Mouse (Mus musculus): Measurements from ENCODE around the gene Hnrnph1. TPM values are rescaled to one million over a fixed set of nuclear protein-coding genes. Genes with fewer than 3 reads are reported as not detected.
"Not testable (repeated sequence)": the region's sequence is repeated elsewhere in the genome, so short reads cannot be mapped to it uniquely, and the experiment has no call there.

The Hnrnph1 gene
- 74.9 and 113 TPM in 2 replicates for polyA plus RNA-seq (2012; rRNA removed)

DNA sequence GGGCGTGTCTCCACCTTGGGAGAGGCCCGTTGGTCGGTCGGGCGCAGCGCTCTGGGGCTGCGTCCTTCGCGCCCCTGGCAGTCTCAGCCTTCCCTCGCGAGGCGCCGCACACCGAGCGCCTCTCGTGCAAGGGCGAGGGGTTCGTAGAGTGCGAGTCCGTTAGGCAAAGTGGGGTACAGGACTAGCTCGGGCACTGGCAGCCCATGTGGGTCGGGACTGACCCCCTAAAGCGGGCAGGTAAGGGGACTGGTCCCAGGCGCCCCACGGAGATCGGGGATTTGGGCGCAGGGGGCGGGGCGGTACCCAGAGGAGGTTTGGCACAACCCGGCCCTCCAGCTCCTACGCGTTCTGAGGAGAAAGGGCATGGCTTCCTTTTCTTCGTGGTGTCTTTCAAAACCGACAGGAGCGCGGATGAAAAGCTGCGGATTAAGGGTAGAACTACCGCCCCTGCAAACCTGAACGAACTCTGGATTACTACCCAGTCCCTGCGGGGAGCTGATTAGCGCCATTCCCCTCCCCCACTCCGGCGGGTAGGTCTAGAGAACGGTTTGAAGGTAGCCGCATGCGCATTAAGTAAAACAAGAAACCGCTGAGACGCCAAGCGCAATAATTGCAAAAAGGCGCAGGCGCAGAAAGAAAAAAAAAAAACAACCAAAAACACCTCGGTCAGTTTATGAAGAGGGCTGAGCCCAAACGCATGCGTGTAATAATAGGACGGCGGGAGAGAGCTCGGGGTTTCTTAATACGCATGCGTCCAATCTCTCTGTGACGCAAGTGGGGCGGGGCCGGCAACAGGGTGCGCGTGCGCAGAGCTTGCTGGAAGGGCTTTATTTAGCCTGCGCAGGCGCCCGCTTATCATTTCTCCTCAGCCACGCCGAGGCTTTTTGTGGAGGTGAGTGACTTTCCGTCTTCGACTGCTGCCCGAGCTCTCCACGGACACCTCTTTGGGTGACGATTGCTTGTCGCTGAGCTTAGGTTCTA is at the start of gene Hnrnph1:
Hnrnph1 (plus strand) TSS at position 80 of the 981 bp plus-strand sequence.
- peak; percentile 94 for DNase-seq (ENCODE audit: low read depth)

DNA sequence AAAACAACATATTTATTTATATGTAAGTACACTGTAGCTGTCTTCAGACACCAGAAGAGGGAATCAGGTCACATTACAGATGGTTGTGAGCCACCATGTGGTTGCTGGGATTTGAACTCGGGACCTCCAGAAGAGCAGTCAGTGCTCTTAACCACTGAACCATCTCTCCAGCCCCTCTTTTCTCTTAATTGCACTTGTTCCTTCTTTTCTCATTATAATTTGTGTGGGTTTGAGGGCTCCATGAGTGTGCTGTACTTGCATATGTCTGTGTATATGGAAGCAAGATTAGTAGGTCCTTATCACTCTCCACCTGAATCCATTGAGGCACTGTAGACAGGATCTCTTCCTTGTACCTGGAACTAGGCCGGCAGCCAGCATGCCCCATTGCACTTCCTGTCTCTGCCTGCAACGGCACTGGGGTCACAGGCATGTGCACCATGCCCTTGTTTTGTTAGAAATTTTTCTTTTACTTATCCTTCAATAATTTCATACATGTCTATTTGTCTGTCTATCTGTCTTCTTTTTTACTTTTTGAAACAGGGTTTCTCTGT is 48.6 kb upstream of the Hnrnph1 start:
- DNase-seq (ENCODE audit: low read depth): no peak

DNA sequence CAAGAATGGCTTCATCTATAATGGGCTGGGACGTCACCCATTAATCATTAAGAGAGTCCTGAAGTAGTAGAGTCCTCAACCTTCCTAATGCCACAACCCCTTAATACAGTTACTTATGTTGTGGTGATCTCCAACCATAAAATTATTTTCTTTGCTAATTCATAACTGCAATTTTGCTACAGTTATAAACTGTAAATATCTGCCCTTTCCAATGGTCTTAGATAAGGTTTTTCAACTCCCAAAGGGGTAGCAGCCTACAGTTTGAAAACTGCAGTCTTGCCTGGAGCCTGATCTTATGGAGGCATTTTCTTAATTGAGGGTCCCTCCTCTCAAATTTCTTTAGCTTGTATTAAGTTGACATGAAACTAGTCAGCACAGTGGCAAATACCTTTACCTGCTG is 47.4 kb upstream of the Hnrnph1 start:
- no peak for DNase-seq (ENCODE audit: low read depth)

DNA sequence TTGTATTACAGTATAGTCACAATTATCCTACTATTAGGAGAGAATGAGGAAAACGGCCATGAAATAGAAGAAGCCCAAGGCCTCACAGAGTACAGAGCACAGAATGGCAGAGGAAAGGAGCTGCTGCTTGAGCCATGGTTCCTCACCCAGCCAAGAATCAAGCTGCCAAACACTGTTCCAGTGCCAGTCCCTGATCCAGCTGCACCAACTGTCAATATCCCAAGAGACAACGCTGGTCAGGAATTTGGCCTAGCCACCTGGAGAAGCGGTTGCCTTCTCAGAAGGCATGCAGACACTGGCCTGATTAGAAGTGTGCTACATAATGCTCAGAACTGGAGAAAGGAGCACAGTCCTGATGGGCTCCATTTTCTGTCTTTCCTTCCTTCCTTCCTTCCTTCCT is 43.6 kb upstream of the Hnrnph1 start:
- no peak for DNase-seq (ENCODE audit: low read depth)

DNA sequence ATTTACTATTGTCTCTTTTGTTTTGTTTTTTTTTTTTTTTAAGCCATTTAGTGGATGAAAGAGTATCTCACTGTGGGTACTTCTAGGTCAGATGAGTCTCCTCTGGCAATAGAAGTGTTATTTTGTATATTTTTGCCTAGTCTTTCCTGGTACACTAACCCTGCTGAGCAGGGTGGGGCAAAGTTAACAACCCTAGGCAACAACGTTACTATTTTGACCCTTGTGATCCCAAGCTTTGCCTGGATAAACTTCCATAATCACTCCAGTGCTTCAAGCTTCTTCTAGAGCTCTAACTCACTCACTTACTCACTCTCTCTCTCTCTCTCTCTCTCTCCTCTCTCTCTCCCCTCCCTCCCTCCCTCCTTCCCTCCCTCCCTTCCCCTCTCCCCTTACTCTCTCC is 40.7 kb upstream of the Hnrnph1 start:
- no peak for DNase-seq (ENCODE audit: low read depth)

DNA sequence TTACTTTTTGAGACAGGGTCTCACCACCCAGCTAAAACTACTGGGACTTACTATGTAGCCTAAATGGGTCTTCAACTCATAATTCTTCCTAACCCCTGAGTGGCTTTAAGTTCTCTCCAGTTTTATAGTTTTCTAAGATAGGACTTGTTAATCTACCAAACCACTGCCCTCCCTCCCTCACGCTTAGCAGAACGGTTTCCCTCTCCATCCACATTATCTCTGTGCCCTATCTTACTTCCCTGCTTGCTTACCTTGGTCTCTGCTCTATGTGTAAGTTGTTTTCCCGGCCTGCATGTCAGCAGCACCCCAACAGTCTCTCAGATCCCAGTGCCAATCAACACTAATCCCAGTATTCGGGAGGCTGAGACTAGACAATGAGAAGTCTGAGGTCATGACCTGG is 39.9 kb upstream of the Hnrnph1 start:
- DNase-seq (ENCODE audit: low read depth): no peak

DNA sequence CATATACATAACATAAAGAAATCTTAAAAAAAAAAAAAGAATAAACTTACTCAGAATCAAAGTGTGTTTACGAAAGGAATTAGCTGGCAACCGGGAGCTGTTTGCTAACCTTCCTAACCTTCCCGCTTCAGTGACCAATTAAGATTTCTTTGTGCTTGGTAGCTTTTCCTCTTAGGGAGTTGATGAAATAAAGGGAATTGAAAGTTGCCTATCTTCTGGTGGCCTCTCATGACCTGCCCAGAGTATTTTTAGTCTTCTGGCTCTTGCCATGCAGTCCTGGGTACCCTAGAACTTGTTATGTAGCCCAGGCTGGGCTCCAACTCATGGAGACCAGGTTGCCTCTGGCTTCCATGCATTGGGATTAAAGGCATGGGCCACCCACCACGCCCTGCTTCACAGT is 31.3 kb upstream of the Hnrnph1 start:
- DNase-seq (ENCODE audit: low read depth): no peak

DNA sequence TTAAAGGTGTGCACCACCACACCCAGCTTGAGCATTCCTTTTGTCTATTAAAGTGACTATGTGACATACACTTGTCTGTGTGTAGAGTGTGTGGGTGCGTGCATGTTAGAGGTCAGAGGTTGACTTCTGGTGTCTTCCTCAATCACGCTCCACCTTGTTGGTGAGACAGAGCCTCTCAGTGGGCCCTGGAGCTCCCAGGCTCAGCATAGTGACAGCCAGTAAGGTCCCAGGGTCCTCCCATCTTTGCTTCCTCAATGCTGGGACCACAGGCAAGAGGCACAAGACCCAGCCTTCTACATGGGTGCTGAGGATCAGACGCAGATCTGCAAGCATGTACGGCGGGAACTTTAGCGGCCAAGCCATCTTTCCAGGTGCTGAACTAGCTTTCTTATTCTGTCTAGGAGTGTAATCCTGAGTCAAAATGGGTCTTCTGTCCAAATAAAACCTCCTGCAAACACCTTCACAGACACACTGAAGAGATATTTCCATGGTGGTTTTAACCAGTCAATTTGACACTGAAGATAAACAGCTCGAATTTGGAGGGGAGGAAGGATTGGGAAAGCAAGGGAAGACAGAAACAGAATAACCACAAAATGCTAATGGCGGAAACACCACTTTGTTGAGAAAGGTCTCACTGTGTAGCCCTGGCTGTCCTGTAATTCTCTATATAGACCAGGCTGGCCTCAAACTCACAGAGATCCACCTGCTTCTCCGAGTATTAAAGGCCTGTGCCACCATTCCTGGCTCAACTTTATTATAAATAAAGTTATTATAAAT is 30.3 kb upstream of the Hnrnph1 start:
- no peak for DNase-seq (ENCODE audit: low read depth)

DNA sequence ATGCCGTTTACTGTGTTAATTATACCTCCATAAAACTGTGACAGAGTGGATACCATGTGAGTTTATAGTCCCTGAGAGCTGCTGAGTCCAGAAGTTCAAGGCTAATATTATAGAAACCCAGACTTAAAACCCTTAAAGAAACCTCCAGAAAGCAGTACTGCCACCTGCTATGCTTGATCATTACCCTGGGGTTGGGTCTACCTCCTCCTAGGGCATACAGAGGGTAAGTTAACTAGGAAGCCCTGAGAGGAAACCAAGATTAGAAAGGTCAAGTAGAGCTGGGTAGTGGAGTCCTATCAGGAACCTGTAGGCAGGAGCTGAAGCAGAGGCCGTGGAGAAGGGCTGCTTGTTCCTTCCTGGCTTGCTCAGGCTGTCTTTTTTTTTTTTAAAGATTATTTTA is 24.6 kb upstream of the Hnrnph1 start:
- no peak for DNase-seq (ENCODE audit: low read depth)

DNA sequence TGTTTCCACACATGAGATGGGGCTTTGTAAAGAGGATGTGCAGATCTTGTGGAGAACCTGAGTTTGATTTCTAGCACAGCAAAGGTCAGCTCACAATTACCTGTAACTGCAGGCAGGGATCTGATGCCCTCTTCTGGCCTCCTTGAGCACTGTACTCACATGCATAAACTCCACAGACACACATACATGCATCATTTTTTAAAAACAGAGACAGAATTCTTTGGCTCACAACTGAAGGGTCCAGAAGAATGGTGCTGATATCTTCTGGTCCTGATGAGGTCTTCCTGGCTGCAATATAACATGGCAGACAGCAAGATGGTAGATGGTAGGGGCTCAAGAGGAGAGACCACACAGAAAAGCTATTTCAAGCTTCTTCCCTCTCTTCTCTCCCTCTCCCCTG is 22.6 kb upstream of the Hnrnph1 start, which contains the start of gene Cby3:
Cby3 (plus strand) TSS at position 301 of the 400 bp plus-strand sequence.
- DNase-seq (ENCODE audit: low read depth): no peak

DNA sequence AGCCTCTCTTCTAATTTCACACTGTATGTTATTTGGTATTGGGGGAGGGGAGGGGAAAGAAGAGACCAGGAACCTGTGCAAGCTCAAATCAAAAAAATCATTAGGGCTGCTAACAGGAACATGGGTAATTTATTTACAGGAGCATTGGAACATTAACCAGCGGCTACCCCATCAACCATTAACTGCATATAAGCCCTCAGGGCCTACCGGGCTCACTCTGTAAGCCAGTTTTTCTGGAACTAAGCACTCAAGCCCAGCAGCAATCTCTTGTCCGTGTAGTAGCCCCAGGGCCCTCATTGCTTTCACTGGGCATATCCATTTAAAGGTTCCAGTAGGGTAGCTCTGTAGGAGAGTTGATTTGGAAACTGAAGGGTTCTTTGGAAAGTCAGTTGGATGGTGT is 21.9 kb upstream of the Hnrnph1 start:
- DNase-seq (ENCODE audit: low read depth): no peak

DNA sequence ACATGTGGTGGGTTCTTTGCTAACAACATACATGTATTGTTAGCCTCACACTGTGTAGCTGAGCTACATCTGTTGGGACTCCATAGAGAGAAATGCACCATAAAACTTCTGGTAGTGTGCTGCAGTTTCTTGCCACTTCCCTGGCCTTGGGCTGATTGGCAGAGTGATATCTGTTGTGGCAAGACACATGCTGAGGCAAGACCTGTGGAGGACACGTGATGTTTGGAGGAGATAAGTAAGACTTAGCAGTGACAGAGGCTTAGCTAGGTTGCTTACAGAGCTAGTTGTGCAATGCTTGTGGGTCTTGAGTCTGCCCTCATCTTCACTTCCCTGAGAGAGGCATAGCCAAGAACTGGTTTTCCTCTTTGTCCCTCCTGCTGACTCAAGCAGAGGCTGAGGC is 21.4 kb upstream of the Hnrnph1 start:
- DNase-seq (ENCODE audit: low read depth): peak; percentile 92

DNA sequence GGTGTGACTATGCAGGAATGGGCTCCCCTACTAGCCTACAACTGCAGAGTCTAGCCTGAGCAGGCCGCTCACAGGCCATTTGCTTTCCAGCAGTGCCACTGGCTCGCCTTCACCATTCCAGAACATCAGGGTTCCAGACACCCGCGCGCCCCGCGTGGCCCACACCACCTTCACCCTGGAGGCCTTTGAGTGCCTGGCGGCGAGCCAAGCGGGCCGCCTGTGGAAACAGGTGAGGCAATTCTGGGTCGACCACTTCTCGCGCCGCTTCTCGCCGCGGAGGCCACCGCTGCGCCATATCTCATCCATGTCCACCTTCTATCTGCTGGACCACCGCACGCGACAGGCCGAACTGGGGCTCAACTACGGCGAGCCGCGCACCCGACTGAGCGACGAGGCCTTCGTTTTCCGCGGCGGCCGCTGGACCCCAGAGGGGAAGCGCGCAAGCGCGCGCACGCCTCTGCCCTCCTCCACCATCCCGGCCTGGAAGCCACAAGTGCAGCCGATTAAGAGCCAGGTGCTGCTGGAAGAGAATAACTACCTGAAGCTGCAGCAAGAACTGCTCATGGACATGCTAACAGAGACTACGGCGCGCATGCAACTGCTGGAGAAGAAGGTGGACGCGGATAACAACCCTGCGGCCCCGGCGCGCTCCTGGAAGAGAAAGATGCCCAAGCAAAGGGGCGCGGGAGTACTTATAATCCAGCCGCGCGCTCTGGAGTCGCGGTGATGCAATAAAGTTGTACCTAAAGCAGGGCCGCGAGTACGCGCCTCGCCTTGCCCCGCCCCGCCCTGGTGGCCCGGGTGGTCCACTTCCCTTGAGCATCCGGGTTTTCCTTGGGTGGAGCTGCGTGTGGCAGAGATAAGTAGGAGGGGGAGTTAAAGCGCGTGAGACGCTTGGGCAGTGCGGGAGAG is 17.6 kb upstream of the Hnrnph1 start:
- no peak for DNase-seq (ENCODE audit: low read depth)

DNA sequence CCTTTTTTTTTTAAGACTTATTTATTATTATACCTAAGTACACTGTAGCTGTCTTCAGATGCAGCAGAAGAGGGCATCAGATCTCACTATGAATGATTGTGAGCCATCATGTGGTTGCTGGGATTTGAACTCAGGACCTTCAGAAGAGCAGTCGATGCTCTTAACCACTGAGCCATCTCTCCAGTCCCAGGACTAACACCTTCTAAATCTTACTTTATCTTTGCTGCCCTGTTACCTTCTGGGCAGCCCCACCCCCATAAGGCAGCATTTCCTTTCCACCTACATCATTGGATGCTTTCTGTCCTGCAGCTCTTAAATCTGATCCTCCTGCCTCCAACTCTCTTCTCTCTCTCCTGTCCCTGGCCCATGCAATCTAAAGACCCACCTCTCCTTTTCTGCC is 15.5 kb upstream of the Hnrnph1 start:
- DNase-seq (ENCODE audit: low read depth): not testable (repeated sequence)

DNA sequence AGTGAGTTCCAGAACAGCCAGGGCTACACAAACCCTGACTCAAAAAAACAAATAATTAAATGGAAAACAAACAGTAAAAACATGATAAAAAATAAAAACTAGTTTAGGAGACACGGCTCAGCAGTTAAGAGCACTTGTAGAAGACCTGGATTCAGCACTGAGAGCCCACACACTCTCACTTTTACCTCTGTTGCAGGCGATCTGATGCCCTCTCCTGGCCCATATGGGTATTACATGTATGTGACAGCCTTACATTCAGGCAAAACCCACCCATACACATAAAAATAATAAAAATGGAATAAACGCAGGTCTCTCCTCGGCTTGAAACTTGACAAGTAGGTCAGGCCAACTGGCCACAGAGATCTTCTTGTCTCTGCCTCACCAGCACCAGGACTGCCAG is 12.2 kb upstream of the Hnrnph1 start:
- no peak for DNase-seq (ENCODE audit: low read depth)

DNA sequence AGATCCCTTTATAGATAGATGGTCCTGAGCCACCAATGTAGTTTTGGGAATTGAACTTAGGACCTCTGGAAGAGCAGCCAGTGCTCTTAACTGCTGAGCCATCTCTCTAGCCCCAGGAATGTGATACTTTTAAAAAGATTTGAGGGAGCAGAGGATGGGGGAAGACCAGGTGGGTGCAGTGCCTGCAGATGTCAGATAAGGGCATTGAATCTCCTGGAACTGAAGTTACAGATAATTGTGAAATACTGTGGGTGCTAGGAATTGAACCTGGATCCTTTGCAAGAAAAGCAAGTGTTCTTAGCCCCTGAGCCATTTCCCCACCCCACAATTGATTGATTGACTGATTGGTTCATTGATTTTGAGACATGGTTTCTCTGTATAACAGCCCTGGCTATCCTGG is 11.5 kb upstream of the Hnrnph1 start:
- DNase-seq (ENCODE audit: low read depth): no peak

DNA sequence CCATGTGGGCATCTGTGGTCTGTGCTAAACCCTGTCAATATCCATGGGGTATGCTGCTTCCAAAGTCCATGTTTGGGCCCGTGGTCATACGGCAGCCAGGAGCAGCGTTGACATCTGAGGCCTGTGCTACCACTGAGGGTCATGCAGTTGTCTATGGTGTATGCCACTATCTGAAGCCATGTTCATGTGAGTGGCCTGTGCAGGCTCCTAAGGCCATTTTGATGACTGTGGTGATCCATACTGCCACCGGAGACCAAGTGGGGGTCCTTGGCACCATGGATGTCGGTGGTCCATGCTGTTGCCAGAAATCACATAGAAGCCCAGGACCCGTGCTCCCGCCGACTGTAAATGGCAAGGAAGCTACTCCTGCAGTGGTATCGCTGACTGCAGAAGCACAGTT is 9.3 kb upstream of the Hnrnph1 start:
- no peak for DNase-seq (ENCODE audit: low read depth)

DNA sequence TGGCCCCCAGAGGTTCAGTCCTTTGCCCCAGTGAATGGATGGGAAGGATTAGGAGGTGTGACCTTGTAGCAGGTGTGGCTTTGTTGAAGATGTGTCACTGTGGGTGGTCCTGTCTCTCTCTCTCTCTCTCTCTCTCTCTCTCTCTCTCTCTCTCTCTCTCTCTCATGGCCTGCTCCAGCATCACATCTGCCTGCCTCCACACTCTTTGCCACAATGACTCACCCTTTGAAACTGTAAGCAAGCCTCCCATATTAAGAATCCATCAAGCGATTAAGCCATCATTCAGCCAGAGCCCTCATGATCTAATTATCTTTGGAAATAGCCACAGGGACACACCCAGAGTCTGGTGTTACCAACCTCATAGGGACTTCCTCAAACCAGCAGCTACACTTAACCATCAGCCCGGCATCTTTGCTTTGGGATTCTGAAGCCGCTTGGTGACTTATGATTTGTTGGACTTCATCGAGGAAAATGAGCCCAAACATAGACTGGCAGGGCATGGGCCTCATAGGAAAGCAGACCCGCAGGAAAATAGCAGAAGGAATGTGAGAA is 7.4 kb upstream of the Hnrnph1 start:
- DNase-seq (ENCODE audit: low read depth): no peak

DNA sequence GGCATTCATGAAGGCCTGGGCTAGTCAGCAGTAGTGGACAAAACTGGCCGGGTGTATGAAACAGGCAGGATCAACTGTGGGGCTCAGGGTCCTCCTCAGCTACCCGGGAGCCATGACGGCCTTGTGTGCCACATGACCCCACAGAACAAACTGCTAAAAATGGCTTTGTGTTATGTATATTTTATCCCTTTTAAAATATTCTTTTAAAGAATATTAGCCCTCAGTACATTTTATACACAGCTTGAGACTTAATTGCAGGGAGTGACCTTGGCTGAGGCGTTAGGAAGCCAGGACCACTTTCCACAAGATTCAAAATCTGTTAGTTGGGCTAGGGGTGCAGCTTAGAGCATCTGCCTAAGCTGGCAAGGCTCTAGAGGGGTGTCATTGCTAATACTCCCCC is 5.8 kb upstream of the Hnrnph1 start:
- DNase-seq (ENCODE audit: low read depth): no peak

DNA sequence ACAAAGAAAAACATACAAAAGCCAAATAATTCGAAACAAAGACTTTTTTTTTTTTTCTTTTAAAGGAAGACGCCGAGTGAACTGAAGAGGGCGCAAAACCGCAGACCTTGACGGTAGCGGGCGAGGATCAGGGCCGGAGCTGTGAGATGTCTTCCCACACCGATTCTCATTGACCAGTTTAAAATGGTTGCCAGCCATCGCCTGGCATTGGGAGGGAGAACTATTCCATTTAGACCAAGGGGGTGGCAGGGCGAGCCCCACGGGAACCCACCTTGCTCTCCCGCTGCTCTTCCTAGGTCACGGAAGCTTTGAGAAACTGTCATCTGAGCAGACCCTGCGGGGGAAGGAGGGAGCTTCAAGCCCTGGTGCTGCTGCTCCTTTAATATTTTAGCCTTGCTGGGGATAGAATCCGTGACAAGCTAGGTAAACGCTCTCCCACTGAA is 5.4 kb upstream of the Hnrnph1 start:
- no peak for DNase-seq (ENCODE audit: low read depth)

DNA sequence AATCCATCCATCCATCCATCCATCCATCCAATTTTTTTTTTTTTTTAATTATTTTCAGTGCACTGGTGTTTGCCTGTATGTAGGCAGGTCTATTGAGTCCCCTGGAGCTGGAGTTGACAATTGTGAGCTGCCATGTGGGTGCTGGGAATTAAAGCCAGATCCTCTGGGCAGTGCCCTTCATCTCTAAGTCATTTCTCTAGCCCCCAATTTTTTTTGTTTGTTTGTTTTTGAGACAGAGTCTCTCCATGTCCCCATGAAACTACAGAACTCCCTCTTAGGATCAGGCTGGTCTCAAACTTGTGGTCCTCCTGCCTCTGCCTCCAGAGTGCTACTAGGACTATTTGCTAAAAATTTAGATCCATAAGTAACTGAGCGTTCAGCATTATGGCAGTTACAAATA is 4.9 kb upstream of the Hnrnph1 start:
- no peak for DNase-seq (ENCODE audit: low read depth)
